Mouse (Mus musculus) G1E (cell line): ENCODE measurements around the gene Adora1.

Source experiments
- CTCF ChIP-seq: IDR thresholded peaks from 2 replicates; pipeline ENCODE4 v1.5.1; 2012; ENCODE audit warnings: low read depth, low read length, inconsistent platforms, mixed read lengths
- GATA1 ChIP-seq: IDR thresholded peaks from 2 replicates; pipeline ENCODE4 v1.6.1; 2012; ENCODE audit warnings: borderline replicate concordance, low read length, inconsistent platforms, mixed read lengths
- GATA2 ChIP-seq: IDR thresholded peaks from 2 replicates; pipeline ENCODE4 v1.6.1; 2012; ENCODE audit warnings: low read depth, low read length, inconsistent platforms, borderline replicate concordance
- POLR2AphosphoS5 ChIP-seq: IDR thresholded peaks from 2 replicates; pipeline ENCODE4 v1.6.1; 2012; ENCODE audit warnings: low read depth, low read length, inconsistent platforms; ENCODE audit not compliant: insufficient replicate concordance
- TAL1 ChIP-seq: conservative IDR thresholded peaks from 2 replicates; pipeline ENCODE4 v1.6.1; 2012; ENCODE audit warnings: low read depth, low read length, inconsistent platforms, mixed read lengths

GRCm38 (mm10) chr1:134211631-134212030 is 23.6 kb downstream of the Adora1 start:
- TF ChIP-seq CTCF = no peak
- TF ChIP-seq GATA1 = no peak
- TF ChIP-seq POLR2AphosphoS5 = no peak
- TF ChIP-seq TAL1 = no peak
- TF ChIP-seq GATA2 = no peak
